Mouse (Mus musculus): ENCODE measurements at regions not wholly inside any gene's neighbourhood (a gene's known extent, or its start where the extent isn't known, plus 50 kb on each side); places are given as distances from the start of the nearest gene placed in this dataset.

- DNase-seq = peak; percentile 65
- Histone ChIP-seq H3K4me1 (ENCODE audit: control insufficient read depth, insufficient read depth, low read length) (peaks cover 12% of the 10 kb centered on the region), H3K4me3 (replicated peaks; ENCODE audit: extremely low read depth, low read depth, low read length) (no peak overlapping the region)
- WGBS = 56% methylated on average over 8 of the region's 8 CpGs
- peak; percentile 77 for TF ChIP-seq CTCF (IDR thresholded peaks at IDR 0.05; ENCODE audit: insufficient read depth, low read length)
- no peak for TF ChIP-seq POLR2A (IDR thresholded peaks at IDR 0.05; ENCODE audit: borderline replicate concordance, extremely low read depth, low read depth, low read length)
Measured at GRCm38 (mm10) chr1:60823006-60823665, 63.7 kb upstream of the Ctla4 start.

DNA sequence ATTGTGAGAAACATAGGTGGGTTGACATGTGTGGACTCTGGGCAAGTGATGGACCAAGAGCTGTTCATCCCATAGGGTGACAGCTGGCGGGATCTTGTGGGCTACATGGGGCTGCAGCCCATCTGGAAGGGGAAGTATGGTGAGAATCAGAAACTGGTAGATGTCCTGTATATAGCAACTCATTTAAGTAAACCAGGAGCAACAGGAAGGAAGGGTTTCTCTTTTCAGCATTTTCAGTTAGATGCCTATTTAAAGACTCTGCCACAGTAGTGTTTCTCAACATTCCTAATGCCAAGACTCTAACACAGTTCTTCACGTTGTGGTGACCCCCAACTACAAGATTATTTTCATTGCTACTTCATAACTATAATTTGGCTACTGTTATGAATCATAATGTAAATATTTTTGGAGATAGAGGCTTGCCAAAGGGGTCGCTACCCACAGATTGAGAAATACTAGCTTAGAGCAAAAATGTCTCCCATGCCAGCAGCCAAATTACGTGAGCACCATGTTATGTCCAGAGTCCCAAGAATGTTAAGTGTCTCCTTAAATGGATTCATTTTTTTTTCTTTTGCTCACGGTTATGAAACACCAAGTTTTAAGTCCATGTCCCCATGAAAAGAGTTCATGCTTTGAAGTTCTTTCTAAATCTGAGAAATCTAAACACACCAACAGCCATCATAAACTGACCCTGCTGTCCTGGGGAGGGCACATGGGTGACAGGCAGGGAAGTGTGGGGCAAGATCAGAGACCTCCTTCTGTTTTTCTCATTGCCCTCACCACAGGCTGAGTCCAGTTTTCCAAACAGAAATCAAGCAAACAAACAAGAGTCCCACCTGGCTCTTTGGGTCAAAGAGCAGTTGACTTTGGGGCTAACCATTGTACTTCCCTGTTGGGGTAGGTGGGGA lies 62.3 kb upstream of the Ctla4 start:
- 41% methylated on average over 5 of the region's 5 CpGs for WGBS
- Histone ChIP-seq H3K4me3 (replicated peaks; ENCODE audit: extremely low read depth, low read depth, low read length) (no peak overlapping the region), H3K4me1 (ENCODE audit: control insufficient read depth, insufficient read depth, low read length) (peaks cover 13% of the 10 kb centered on the region)
- peak; percentile 33 for DNase-seq
- no peak for TF ChIP-seq POLR2A (IDR thresholded peaks at IDR 0.05; ENCODE audit: borderline replicate concordance, extremely low read depth, low read depth, low read length)
- TF ChIP-seq CTCF (IDR thresholded peaks at IDR 0.05; ENCODE audit: insufficient read depth, low read length) = no peak

- no peak for DNase-seq
- Histone ChIP-seq H3K4me3 (replicated peaks; ENCODE audit: extremely low read depth, low read depth, low read length) (no peak overlapping the region), H3K4me1 (ENCODE audit: control insufficient read depth, insufficient read depth, low read length) (peaks cover 18% of the 10 kb centered on the region)
- 30% methylated on average over 9 of the region's 9 CpGs for WGBS
- no peak for TF ChIP-seq POLR2A (IDR thresholded peaks at IDR 0.05; ENCODE audit: borderline replicate concordance, extremely low read depth, low read depth, low read length)
Measured at GRCm38 (mm10) chr1:60825256-60826186, 61.3 kb upstream of the Ctla4 start.

GRCm38 (mm10) chr1:60826981-60827380 lies 59.8 kb upstream of the Ctla4 start:
- no peak for DNase-seq
- H3K4me3 ChIP-seq (replicated peaks; ENCODE audit: extremely low read depth, low read depth, low read length) = no peak overlapping the region
- TF ChIP-seq CTCF (IDR thresholded peaks at IDR 0.05; ENCODE audit: insufficient read depth, low read length) (no peak), POLR2A (IDR thresholded peaks at IDR 0.05; ENCODE audit: borderline replicate concordance, extremely low read depth, low read depth, low read length) (no peak)
- H3K4me1 ChIP-seq (ENCODE audit: control insufficient read depth, insufficient read depth, low read length) = peaks cover 21% of the 10 kb centered on the region

GRCm38 (mm10) chr1:60828152-60828551 lies 58.6 kb upstream of the Ctla4 start:
- TF ChIP-seq POLR2A (IDR thresholded peaks at IDR 0.05; ENCODE audit: borderline replicate concordance, extremely low read depth, low read depth, low read length) (no peak), CTCF (IDR thresholded peaks at IDR 0.05; ENCODE audit: insufficient read depth, low read length) (no peak)
- WGBS = 87% methylated on average over 6 of the region's 6 CpGs
- H3K4me3 ChIP-seq (replicated peaks; ENCODE audit: extremely low read depth, low read depth, low read length) = no peak overlapping the region
- H3K4me1 ChIP-seq (ENCODE audit: control insufficient read depth, insufficient read depth, low read length) = peaks cover 24% of the 10 kb centered on the region
- DNase-seq = no peak

DNA sequence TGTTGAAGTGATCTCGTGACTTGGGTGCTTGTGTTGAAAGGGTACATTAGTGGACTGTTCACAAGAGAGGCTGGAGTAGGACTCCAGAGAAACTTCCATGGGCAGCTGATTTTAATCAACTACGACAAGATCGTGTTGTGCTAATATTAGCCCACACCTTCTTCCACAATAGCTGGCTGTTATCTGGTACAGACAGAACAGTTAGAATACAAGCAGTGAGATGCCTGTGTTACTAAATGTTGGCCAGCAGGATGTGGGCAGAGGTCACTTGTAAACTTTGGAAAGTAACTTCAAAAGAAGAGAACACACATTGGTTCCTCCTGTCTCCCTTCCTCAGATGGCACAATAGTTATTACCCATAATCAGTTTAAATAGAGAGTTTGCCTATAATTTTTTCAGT lies 57.0 kb upstream of the Ctla4 start:
- H3K4me3 ChIP-seq (replicated peaks; ENCODE audit: extremely low read depth, low read depth, low read length) = no peak overlapping the region
- no peak for DNase-seq
- WGBS = 12% methylated on average over 3 of the region's 3 CpGs
- no peak for TF ChIP-seq CTCF (IDR thresholded peaks at IDR 0.05; ENCODE audit: insufficient read depth, low read length)
- no peak for TF ChIP-seq POLR2A (IDR thresholded peaks at IDR 0.05; ENCODE audit: borderline replicate concordance, extremely low read depth, low read depth, low read length)
- peaks cover 22% of the 10 kb centered on the region for H3K4me1 ChIP-seq (ENCODE audit: control insufficient read depth, insufficient read depth, low read length)

GRCm38 (mm10) chr1:60833668-60834067 lies 53.1 kb upstream of the Ctla4 start:
- DNase-seq = no peak
- TF ChIP-seq POLR2A (IDR thresholded peaks at IDR 0.05; ENCODE audit: borderline replicate concordance, extremely low read depth, low read depth, low read length) = no peak
- no peak for TF ChIP-seq CTCF (IDR thresholded peaks at IDR 0.05; ENCODE audit: insufficient read depth, low read length)
- 48% methylated on average over 2 of the region's 2 CpGs for WGBS
- H3K4me3 ChIP-seq (replicated peaks; ENCODE audit: extremely low read depth, low read depth, low read length) = no peak overlapping the region
- H3K4me1 ChIP-seq (ENCODE audit: control insufficient read depth, insufficient read depth, low read length) = peaks cover 13% of the 10 kb centered on the region
